Mouse (Mus musculus) liver, embryonic 14.5 days (tissue): Measurements from ENCODE around the gene Gck. TPM values are rescaled to one million over a fixed set of nuclear protein-coding genes. Genes with fewer than 3 reads are reported as not detected.

Source experiments
- ATAC-seq: fragments of 200-750 bp; cut with Nextera tagmentation; 2 replicates; pipeline ENCODE4 v1.8.0; 2017; ENCODE audit warnings: moderate number of reproducible peaks, mild to moderate bottlenecking, moderate library complexity; ENCODE audit not compliant: insufficient read depth
- DNase-seq, 3 experiments: peaks; one replicate each; pipeline ENCODE4 v3.0.0-alpha.2; 2012 to 2013; ENCODE audit warnings: low read depth in 3 of 3, low spot score in 3 of 3
- H3K27ac ChIP-seq: fragments of 300-500 bp; sonication (generic); 2 replicates; pipeline ENCODE4 v1.5.1; 2014; ENCODE audit warnings: moderate library complexity, mild to moderate bottlenecking, control low read depth, inconsistent platforms
- H3K27me3 ChIP-seq: fragments of 300-500 bp; sonication (generic); 2 replicates; pipeline ENCODE4 v1.6.1; 2014; ENCODE audit warnings: mild to moderate bottlenecking, low read length, moderate library complexity; ENCODE audit not compliant: control insufficient read depth, insufficient read depth
- H3K36me3 ChIP-seq: fragments of 300-500 bp; sonication (generic); replicated peaks from 2 replicates; pipeline ENCODE4 v1.6.1; 2014; ENCODE audit warnings: low read depth; ENCODE audit not compliant: control insufficient read depth, insufficient read depth
- H3K4me1 ChIP-seq, 2 experiments: fragments of 200-500 bp in 1 of 2; fragments of 300-500 bp in 1 of 2; sonication (generic) in 1 of 2; replicated peaks; 2 replicates each; pipeline ENCODE4 v1.6.1; 2012 to 2014; ENCODE audit warnings: antibody characterized with exemption in 1 of 2, inconsistent platforms in 1 of 2, low read length in 1 of 2; ENCODE audit not compliant: control insufficient read depth in 2 of 2, insufficient read depth in 2 of 2
- H3K4me2 ChIP-seq: fragments of 300-500 bp; sonication (generic); 2 replicates; pipeline ENCODE4 v1.6.1; 2014; ENCODE audit warnings: low read depth, mild to moderate bottlenecking, control low read depth, moderate library complexity
- H3K4me3 ChIP-seq, 2 experiments: fragments of 200-500 bp in 1 of 2; fragments of 300-500 bp in 1 of 2; sonication (generic) in 1 of 2; 2 replicates each; pipeline ENCODE4 v1.5.1; 2012 to 2014; ENCODE audit warnings: low read depth in 2 of 2, low read length in 2 of 2, mild to moderate bottlenecking in 2 of 2, control low read depth in 1 of 2, inconsistent platforms in 1 of 2, moderate library complexity in 1 of 2; ENCODE audit not compliant: insufficient read depth in 1 of 2
- H3K9ac ChIP-seq: fragments of 300-500 bp; sonication (generic); replicated peaks from 2 replicates; pipeline ENCODE4 v1.6.1; 2014; ENCODE audit warnings: mild to moderate bottlenecking, control low read depth, moderate library complexity
- H3K9me3 ChIP-seq: fragments of 300-500 bp; sonication (generic); 2 replicates; pipeline ENCODE4 v1.6.1; 2016; ENCODE audit warnings: low read length, mixed read lengths; ENCODE audit not compliant: control insufficient read depth
- CTCF ChIP-seq: IDR thresholded peaks from 2 replicates; pipeline ENCODE4 v1.5.1; 2016; ENCODE audit warnings: antibody characterized with exemption, low read depth, control low read depth
- EP300 ChIP-seq: IDR thresholded peaks from 2 replicates; pipeline ENCODE4 v1.6.1; 2016; ENCODE audit warnings: antibody characterized with exemption, low read depth
- WGBS: fragments of 180-500 bp; shearing (Covaris S2); extraction: QIAGEN DNeasy Blood & Tissue Kit; methylation state at CpG from one replicate; pipeline ENCODE4 v1.1.7; 2014; ENCODE audit not compliant: insufficient replicate concordance; 5-methylcytosine and 5-hydroxymethylcytosine counted together
- polyA plus RNA-seq, 2 experiments: library from polyadenylated mRNA; depleted of rRNA in 1 of 2; stranded (reverse) in 1 of 2; unstranded in 1 of 2; fragments of >200 nt; fragmentation: Nextera tagmentation in 1 of 2; extraction: Ambion mirVana in 1 of 2; gene quantifications; 2 replicates each; pipeline versions ENCODE4 v1.2.1 to v1.2.3; 2012 to 2014

Gck gene
- polyA plus RNA-seq, 2 experiments = 0.15 to 0.20 TPM

DNA sequence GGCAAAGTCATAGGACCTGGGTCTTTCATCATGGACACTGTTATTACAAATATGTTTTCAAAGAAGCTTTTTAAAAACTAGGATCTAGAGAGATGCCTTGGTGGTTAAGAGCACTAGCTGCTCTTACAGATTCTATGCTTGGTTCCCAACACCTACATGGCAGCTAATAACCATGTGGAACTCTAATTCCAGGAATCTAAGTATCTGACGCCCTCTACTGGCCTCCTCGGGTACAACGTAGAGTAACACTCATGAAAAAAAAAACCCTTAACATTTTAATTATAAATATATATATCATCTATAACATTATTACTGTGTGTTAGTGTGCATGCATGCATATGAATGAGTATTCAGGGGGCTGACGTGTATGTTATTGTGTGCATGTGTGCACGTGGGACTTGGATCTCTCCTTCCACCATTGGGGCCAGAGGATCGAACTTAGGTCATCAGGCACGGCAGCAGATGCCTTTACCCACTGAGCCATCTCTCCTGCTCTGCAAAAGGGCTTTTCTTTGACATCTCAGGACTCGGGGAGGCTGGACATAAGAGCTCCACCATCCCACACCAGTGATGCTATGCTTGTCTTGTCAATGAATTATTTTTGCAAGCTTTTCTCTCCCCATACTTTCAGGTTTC lies 3.4 kb upstream of the Gck start:
- Histone ChIP-seq H3K9ac (no peak overlapping the region), H3K36me3 (no peaks in the 10 kb centered on the region), H3K4me3 (no peak overlapping the region), H3K4me1 (peaks cover 9 to 15% of the 10 kb centered on the region in 2 experiments), H3K27me3 (no peaks in the 10 kb centered on the region), H3K9me3 (no peaks in the 10 kb centered on the region), H3K27ac (no peak overlapping the region), H3K4me2 (no peak overlapping the region)
- WGBS = 31% methylated on average over 8 of the region's 8 CpGs
- DNase-seq (peak in 1 of 3 experiments; percentile 23), ATAC-seq (no peak)
- TF ChIP-seq CTCF = peak; percentile 44
- no peak for TF ChIP-seq EP300

DNA sequence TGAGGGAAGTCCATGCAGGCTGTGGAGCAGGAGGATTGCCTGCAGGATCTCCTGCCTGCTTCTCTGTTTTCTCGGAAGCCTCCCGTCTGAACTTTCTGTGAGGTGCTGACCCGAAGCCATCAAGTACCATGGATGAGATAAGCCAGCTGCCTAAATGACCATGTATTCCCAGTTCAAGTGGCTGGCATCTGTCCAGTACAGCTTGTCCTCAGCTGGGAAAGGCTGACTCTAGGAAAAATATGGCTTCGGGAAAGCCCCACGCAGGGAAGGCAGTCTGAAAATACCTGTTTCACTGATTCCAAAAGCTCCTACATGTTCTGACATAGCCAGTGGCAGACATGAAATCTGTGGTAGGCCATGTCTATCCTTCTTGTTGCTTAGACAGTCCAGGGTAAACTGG lies 2.6 kb upstream of the Gck start:
- DNase-seq = no peak
- Histone ChIP-seq H3K36me3 (no peaks in the 10 kb centered on the region), H3K4me1 (peaks cover 9 to 15% of the 10 kb centered on the region in 2 experiments), H3K9me3 (no peaks in the 10 kb centered on the region), H3K9ac (no peak overlapping the region), H3K4me3 (no peak overlapping the region), H3K27ac (no peak overlapping the region), H3K4me2 (no peak overlapping the region), H3K27me3 (no peaks in the 10 kb centered on the region)
- WGBS = 85% methylated on average over 5 of the region's 5 CpGs
- no peak for ATAC-seq
- TF ChIP-seq CTCF (no peak), EP300 (no peak)

DNA sequence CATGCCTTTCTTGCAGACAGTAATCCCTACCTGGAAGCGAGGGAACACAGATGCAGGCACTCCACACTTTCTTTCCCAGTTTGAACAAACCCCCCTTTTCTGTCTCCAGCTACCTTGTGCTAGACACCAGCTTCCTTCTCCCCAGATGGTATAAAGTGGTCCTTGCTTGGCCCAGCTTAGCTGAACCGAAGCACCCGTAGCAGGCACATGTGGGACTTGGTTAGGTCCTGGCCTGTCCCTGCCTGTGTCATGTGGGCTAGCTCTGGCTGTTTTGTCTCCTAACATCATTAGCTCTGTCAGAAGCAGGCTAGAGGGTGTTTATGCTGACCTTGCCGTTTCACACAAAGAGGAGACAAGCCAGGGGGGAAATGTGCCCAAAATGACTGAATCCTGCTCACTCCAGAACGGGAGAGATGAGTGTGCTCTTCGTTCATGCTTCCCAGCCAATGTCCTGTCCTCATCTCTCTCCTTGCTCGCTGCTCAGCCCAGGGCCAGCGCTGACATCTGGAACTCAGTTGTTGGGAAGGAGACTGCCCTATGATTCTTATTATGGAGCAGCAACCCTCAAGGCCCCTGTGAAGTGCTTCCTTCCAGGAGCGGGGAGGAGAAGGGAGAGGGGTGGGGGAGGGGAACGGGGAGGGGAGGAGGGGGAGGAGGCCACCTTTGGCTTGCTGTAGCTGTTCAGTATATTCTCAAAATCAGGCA lies 1.2 kb downstream of the Gck start:
- WGBS = 33% methylated on average over 10 of the region's 10 CpGs
- H3K27ac ChIP-seq = no peak overlapping the region
- no peak overlapping the region for H3K9ac ChIP-seq
- no peaks in the 10 kb centered on the region for H3K4me1 ChIP-seq
- no peaks in the 10 kb centered on the region for H3K9me3 ChIP-seq
- no peak overlapping the region for H3K4me3 ChIP-seq
- no peak for ATAC-seq
- DNase-seq = no peak
- no peaks in the 10 kb centered on the region for H3K36me3 ChIP-seq
- TF ChIP-seq EP300 = no peak
- no peak for TF ChIP-seq CTCF
- H3K27me3 ChIP-seq = no peaks in the 10 kb centered on the region
- no peak overlapping the region for H3K4me2 ChIP-seq

DNA sequence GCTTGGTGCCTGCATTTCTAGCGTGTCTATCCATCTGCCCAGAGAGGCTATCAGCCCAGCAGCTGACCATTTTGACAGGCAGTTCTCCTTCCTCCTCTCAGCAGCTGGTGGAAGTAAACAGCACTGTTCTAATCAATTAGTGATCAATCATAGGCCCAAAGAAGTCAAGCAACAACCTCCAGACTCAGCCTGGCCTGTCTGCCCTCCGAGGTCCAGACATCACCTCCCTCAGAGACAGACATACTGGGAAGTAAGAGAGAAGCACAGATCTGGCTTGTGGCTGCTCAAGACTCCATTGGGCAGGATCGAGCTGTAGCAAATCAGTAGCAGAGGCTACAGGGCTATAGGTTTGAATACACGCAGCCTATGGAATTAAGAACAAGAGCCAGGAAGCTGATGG lies 2.1 kb downstream of the Gck start:
- no peak for ATAC-seq
- WGBS = 38% methylated on average over 4 of the region's 4 CpGs
- Histone ChIP-seq H3K4me2 (no peak overlapping the region), H3K27me3 (no peaks in the 10 kb centered on the region), H3K4me3 (no peak overlapping the region), H3K9me3 (no peaks in the 10 kb centered on the region), H3K27ac (no peak overlapping the region), H3K9ac (no peak overlapping the region), H3K36me3 (no peaks in the 10 kb centered on the region), H3K4me1 (no peaks in the 10 kb centered on the region)
- TF ChIP-seq CTCF = no peak
- no peak for TF ChIP-seq EP300
- no peak for DNase-seq

DNA sequence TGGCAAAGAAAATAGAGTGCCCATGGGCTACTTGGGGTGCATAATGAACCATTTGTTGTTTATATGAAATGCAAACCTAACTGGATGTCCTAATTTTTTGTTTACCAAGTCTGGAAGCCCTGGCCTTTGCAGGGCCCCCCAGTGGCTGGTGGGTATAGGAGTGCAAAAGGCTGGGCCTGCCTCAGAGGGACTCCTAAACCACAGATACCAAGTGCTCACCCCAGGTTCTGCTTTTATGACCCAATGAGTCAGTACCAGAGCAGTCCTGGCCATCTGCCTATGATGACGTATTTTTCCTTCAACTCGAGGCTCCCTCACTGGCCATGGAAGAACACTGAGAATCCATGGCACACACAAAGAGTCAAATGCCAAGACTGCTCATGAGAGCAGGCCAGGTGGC lies 4.8 kb downstream of the Gck start:
- Histone ChIP-seq H3K27me3 (no peaks in the 10 kb centered on the region), H3K9me3 (no peaks in the 10 kb centered on the region), H3K36me3 (no peaks in the 10 kb centered on the region), H3K9ac (no peak overlapping the region), H3K27ac (no peak overlapping the region), H3K4me2 (no peak overlapping the region), H3K4me1 (no peaks in the 10 kb centered on the region; a peak in 1 of 4 replicates), H3K4me3 (no peak overlapping the region)
- no peak for DNase-seq
- no peak for ATAC-seq
- TF ChIP-seq CTCF (no peak), EP300 (no peak)
- WGBS = 32% methylated on average over 2 of the region's 2 CpGs
